Mouse (Mus musculus) megakaryocyte, embryonic 14.5 days (primary cell): ENCODE results near the gene Igsf8. TPM values are rescaled to one million over a fixed set of nuclear protein-coding genes. Genes with fewer than 3 reads are reported as not detected.

Experiments
- H3K27me3 ChIP-seq: replicated peaks from 2 replicates; pipeline ENCODE3; 2012; ENCODE audit warnings: inconsistent platforms
- H3K36me3 ChIP-seq: replicated peaks from 2 replicates; pipeline ENCODE3; 2012; ENCODE audit warnings: low read length, inconsistent platforms, mixed read lengths
- H3K4me1 ChIP-seq: 2 replicates; pipeline ENCODE4 v1.6.1; 2012; ENCODE audit warnings: inconsistent platforms
- H3K4me3 ChIP-seq: replicated peaks from 2 replicates; pipeline ENCODE3; 2012; ENCODE audit warnings: moderate library complexity, mild to moderate bottlenecking, inconsistent platforms
- H3K9me3 ChIP-seq: 2 replicates; pipeline ENCODE4 v1.6.1; 2012; ENCODE audit warnings: inconsistent platforms
- FLI1 ChIP-seq: IDR thresholded peaks from 2 replicates; pipeline ENCODE4 v1.6.1; 2012; ENCODE audit warnings: low read length, inconsistent platforms, mixed read lengths
- GATA1 ChIP-seq: IDR thresholded peaks from 3 replicates; pipeline ENCODE4 v1.6.1; 2012; ENCODE audit warnings: mixed read lengths, low read length, inconsistent platforms, borderline replicate concordance
- polyA plus RNA-seq: library from polyadenylated mRNA; stranded (reverse); fragments of >175 nt; gene quantifications from 2 replicates; pipeline ENCODE4 v1.2.3, GENCODE M21; 2012; ENCODE audit warnings: low replicate concordance; ENCODE audit not compliant: insufficient read depth

Gene Igsf8
- polyA plus RNA-seq, 1 experiment: 46.3 TPM

- no peak overlapping the region for H3K4me3 ChIP-seq
- no peaks in the 10 kb centered on the region for H3K36me3 ChIP-seq
- peaks cover 72% of the 10 kb centered on the region for H3K27me3 ChIP-seq
- peaks cover 7% of the 10 kb centered on the region for H3K4me1 ChIP-seq
- TF ChIP-seq GATA1 (no peak), FLI1 (no peak)
- H3K9me3 ChIP-seq: no peaks in the 10 kb centered on the region
Observed at GRCm38 (mm10) chr1:172286740-172287139, 25.3 kb downstream of the Igsf8 start.

GRCm38 (mm10) chr1:172288900-172289616, 27.6 kb downstream of the Igsf8 start:
- Histone ChIP-seq H3K36me3 (no peaks in the 10 kb centered on the region), H3K27me3 (peaks cover 75% of the 10 kb centered on the region), H3K9me3 (no peaks in the 10 kb centered on the region), H3K4me1 (peaks cover 7% of the 10 kb centered on the region), H3K4me3 (no peak overlapping the region)
- TF ChIP-seq GATA1 (no peak), FLI1 (no peak)

GRCm38 (mm10) chr1:172289617-172289946, 28.1 kb downstream of the Igsf8 start:
- no peak overlapping the region for H3K4me3 ChIP-seq
- TF ChIP-seq FLI1: no peak
- no peak for TF ChIP-seq GATA1
- peaks cover 7% of the 10 kb centered on the region for H3K4me1 ChIP-seq
- H3K27me3 ChIP-seq: peaks cover 74% of the 10 kb centered on the region
- no peaks in the 10 kb centered on the region for H3K36me3 ChIP-seq
- no peaks in the 10 kb centered on the region for H3K9me3 ChIP-seq

GRCm38 (mm10) chr1:172292880-172293279, 31.4 kb downstream of the Igsf8 start:
- H3K36me3 ChIP-seq: no peaks in the 10 kb centered on the region
- peaks cover 82% of the 10 kb centered on the region for H3K27me3 ChIP-seq
- H3K4me1 ChIP-seq: peaks cover 10% of the 10 kb centered on the region
- TF ChIP-seq GATA1 (no peak), FLI1 (no peak)
- no peaks in the 10 kb centered on the region for H3K9me3 ChIP-seq
- H3K4me3 ChIP-seq: no peak overlapping the region

- H3K36me3 ChIP-seq: no peaks in the 10 kb centered on the region
- no peaks in the 10 kb centered on the region for H3K9me3 ChIP-seq
- no peak overlapping the region for H3K4me3 ChIP-seq
- H3K27me3 ChIP-seq: peaks cover 88% of the 10 kb centered on the region
- H3K4me1 ChIP-seq: peaks cover 8% of the 10 kb centered on the region
- TF ChIP-seq GATA1 (no peak), FLI1 (no peak)
Observed at GRCm38 (mm10) chr1:172293449-172293848, 32.0 kb downstream of the Igsf8 start.

- no peaks in the 10 kb centered on the region for H3K9me3 ChIP-seq
- H3K4me1 ChIP-seq: peaks cover 7% of the 10 kb centered on the region
- no peak overlapping the region for H3K4me3 ChIP-seq
- no peaks in the 10 kb centered on the region for H3K36me3 ChIP-seq
- peaks cover 86% of the 10 kb centered on the region for H3K27me3 ChIP-seq
- TF ChIP-seq GATA1 (no peak), FLI1 (no peak)
Observed at GRCm38 (mm10) chr1:172295751-172296197, 34.3 kb downstream of the Igsf8 start.

- TF ChIP-seq GATA1: no peak
- Histone ChIP-seq H3K36me3 (no peaks in the 10 kb centered on the region), H3K27me3 (peaks cover 80% of the 10 kb centered on the region), H3K9me3 (no peaks in the 10 kb centered on the region), H3K4me3 (no peak overlapping the region), H3K4me1 (peaks cover 7% of the 10 kb centered on the region)
Observed at GRCm38 (mm10) chr1:172296816-172297510, 35.5 kb downstream of the Igsf8 start.

- peaks cover 79% of the 10 kb centered on the region for H3K27me3 ChIP-seq
Observed at GRCm38 (mm10) chr1:172297611-172298537, 36.4 kb downstream of the Igsf8 start, which contains the start of gene Atp1a2. Gene Atp1a2, minus strand, starts transcription at chr1:172298064.

GRCm38 (mm10) chr1:172299528-172299927, 38.1 kb downstream of the Igsf8 start:
- H3K36me3 ChIP-seq: no peaks in the 10 kb centered on the region
- H3K4me1 ChIP-seq: peaks cover 29% of the 10 kb centered on the region
- H3K4me3 ChIP-seq: no peak overlapping the region
- H3K9me3 ChIP-seq: no peaks in the 10 kb centered on the region
- H3K27me3 ChIP-seq: peaks cover 77% of the 10 kb centered on the region
- TF ChIP-seq FLI1 (no peak), GATA1 (no peak)

More at GRCm38 (mm10) chr1:172297611-172298537, 36.4 kb downstream of the Igsf8 start, which contains the start of gene Atp1a2:
- H3K4me3 ChIP-seq: no peak within 1 kb of the TSS
- no peaks in the 10 kb centered on the region for H3K9me3 ChIP-seq
- TF ChIP-seq FLI1 (no peak), GATA1 (no peak)
- peaks cover 15% of the 10 kb centered on the region for H3K4me1 ChIP-seq
- H3K36me3 ChIP-seq: no peaks in the 10 kb centered on the region

- H3K4me3 ChIP-seq: no peak overlapping the region
- TF ChIP-seq GATA1 (no peak), FLI1 (no peak)
- no peaks in the 10 kb centered on the region for H3K9me3 ChIP-seq
- H3K36me3 ChIP-seq: no peaks in the 10 kb centered on the region
- peaks cover 74% of the 10 kb centered on the region for H3K27me3 ChIP-seq
- H3K4me1 ChIP-seq: peaks cover 35% of the 10 kb centered on the region
Observed at GRCm38 (mm10) chr1:172300247-172300646, 38.8 kb downstream of the Igsf8 start.
